Mouse (Mus musculus) limb, embryonic 15.5 days (tissue): ENCODE results near the gene Frmpd4. TPM values are rescaled to one million over a fixed set of nuclear protein-coding genes. Genes with fewer than 3 reads are reported as not detected.
A peak's percentile ranks its signal among the peaks of the same experiment; 100 is the strongest.

Experiments used
- ATAC-seq: fragments of 200-750 bp; cut with Nextera tagmentation; 2 replicates; pipeline ENCODE4 v1.8.0; 2017; ENCODE audit warnings: low read depth, moderate TSS enrichment; ENCODE audit not compliant: insufficient number of reproducible peaks, low FRiP score, low TSS enrichment
- H3K27ac ChIP-seq: fragments of 300-500 bp; sonication (generic); 2 replicates; pipeline ENCODE4 v1.5.1; 2015; ENCODE audit warnings: moderate library complexity, mild to moderate bottlenecking, inconsistent platforms
- H3K27me3 ChIP-seq: fragments of 300-500 bp; sonication (generic); 2 replicates; pipeline ENCODE4 v1.6.1; 2015; ENCODE audit warnings: inconsistent platforms
- H3K36me3 ChIP-seq: fragments of 300-500 bp; sonication (generic); 2 replicates; pipeline ENCODE4 v1.6.1; 2015; ENCODE audit warnings: inconsistent platforms
- H3K4me1 ChIP-seq: fragments of 300-500 bp; sonication (generic); 2 replicates; pipeline ENCODE4 v1.6.1; 2015; ENCODE audit warnings: inconsistent platforms
- H3K4me2 ChIP-seq: fragments of 300-500 bp; sonication (generic); 2 replicates; pipeline ENCODE4 v1.6.1; 2015; ENCODE audit warnings: mild to moderate bottlenecking, inconsistent platforms
- H3K4me3 ChIP-seq: fragments of 300-500 bp; sonication (generic); 2 replicates; pipeline ENCODE4 v1.5.1; 2015; ENCODE audit warnings: mild to moderate bottlenecking, inconsistent platforms
- H3K9ac ChIP-seq: fragments of 300-500 bp; sonication (generic); 2 replicates; pipeline ENCODE4 v1.6.1; 2015; ENCODE audit warnings: inconsistent platforms
- H3K9me3 ChIP-seq: fragments of 300-500 bp; sonication (generic); 2 replicates; pipeline ENCODE4 v1.6.1; 2016; ENCODE audit warnings: inconsistent platforms
- WGBS: fragments of 180-500 bp; shearing (Covaris S2); methylation state at CpG from one replicate; pipeline ENCODE4 v1.1.7; 2015; 5-methylcytosine and 5-hydroxymethylcytosine counted together
- polyA plus RNA-seq: library from polyadenylated mRNA; unstranded; fragments of >200 nt; fragmentation: Nextera tagmentation; extraction: Ambion mirVana; gene quantifications from 2 replicates; pipeline ENCODE4 v1.2.1, GENCODE M21; 2015

Frmpd4 gene
- polyA plus RNA-seq, 1 experiment from 2014 or later = 0.55 TPM

DNA sequence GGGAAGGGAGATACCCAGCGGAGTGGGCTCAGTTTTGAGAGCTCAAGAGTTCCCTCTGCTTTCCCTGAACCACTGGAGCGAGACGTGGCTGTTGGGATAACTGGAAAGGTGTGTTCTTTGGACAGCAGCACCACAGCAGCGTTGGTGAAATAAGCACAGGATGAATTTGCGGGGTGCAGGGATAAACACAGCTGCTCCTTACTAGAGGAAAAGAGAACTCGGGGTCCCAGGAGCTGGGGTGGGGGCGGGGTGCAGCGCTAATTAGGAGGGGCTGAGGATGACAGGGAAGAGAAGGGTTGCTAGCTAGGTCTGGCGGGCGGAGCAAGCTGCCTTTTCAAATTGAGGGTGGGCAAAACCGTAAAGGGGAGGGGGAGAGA lies 453.5 kb downstream of the Frmpd4 start:
- Histone ChIP-seq H3K4me1 (no peaks in the 10 kb centered on the region), H3K27ac (no peak overlapping the region), H3K27me3 (peaks cover 43% of the 10 kb centered on the region), H3K4me3 (peak overlapping the region; percentile 40), H3K9me3 (no peaks in the 10 kb centered on the region), H3K4me2 (peak overlapping the region; percentile 74), H3K9ac (no peak overlapping the region), H3K36me3 (no peaks in the 10 kb centered on the region)
- 14% methylated on average over 11 of the region's 11 CpGs for WGBS
- ATAC-seq = no peak

GRCm38 (mm10) chrX:168122806-168123588 lies 454.0 kb downstream of the Frmpd4 start:
- Histone ChIP-seq H3K9ac (no peak overlapping the region), H3K4me1 (no peaks in the 10 kb centered on the region), H3K4me3 (peak overlapping the region; percentile 40), H3K9me3 (no peaks in the 10 kb centered on the region), H3K36me3 (no peaks in the 10 kb centered on the region), H3K27ac (no peak overlapping the region), H3K27me3 (peaks cover 43% of the 10 kb centered on the region), H3K4me2 (peak overlapping the region; percentile 74)
- 13% methylated on average over 38 of the region's 42 CpGs for WGBS
- 0 out of 2 replicates have a peak, but pooled peaks have one; percentile 19 for ATAC-seq

DNA sequence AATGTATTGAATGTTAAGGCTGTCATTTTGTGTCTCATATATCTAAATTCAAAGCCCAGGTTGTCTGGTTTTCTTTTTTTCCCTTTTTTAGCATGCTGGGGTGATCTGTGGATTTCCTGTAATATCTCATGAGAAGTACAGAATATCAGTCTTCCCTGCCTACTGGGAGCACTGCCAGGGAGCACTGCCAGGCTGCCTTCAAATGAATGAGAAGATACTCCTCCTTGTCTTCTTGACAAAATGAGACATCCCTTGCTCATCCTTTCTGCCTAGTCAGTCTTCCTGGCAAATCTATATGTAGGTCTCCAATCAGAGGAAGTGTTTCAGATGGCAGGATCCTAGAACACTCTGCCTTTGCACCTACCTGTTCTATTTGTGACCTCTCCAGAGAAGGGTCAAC lies 535.4 kb downstream of the Frmpd4 start:
- no peaks in the 10 kb centered on the region for H3K36me3 ChIP-seq
- no peaks in the 10 kb centered on the region for H3K4me1 ChIP-seq
- no peak for ATAC-seq
- H3K27ac ChIP-seq = no peak overlapping the region
- H3K4me3 ChIP-seq = no peak overlapping the region
- H3K27me3 ChIP-seq = no peaks in the 10 kb centered on the region
- no peak overlapping the region for H3K9ac ChIP-seq
- H3K9me3 ChIP-seq = no peaks in the 10 kb centered on the region
- H3K4me2 ChIP-seq = no peak overlapping the region

DNA sequence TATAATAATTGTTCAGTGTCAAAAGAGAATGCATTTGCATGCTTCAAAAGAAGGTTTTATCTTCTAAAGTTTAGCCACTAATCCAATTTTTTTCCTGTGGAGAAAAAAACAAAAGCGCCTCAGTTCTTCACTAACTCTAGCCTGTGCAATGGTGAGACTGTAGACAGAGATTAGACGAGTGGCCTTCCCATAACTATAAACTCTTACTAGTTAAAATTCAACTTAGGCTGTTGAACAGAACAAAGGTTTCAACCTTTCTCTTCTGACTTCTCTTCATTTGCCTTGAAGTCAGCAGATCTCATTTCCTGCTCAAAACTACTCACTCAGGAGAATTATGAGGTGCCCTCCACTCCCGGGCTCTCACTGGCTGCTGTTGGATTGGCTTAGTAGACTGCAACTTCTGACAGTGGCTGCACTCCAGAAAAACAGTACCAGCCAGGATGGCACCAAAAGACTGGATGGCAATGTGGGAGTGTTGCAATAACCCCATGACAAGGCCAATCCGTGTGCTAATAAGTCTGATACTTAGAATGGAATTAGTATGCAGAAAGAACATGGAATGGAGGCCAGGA lies 556.4 kb downstream of the Frmpd4 start:
- WGBS = 72% methylated on average over 4 of the region's 4 CpGs
- Histone ChIP-seq H3K4me2 (no peak overlapping the region), H3K27me3 (peaks cover 7% of the 10 kb centered on the region; the same call in 1 of the 2 replicates), H3K9ac (no peak overlapping the region), H3K36me3 (no peaks in the 10 kb centered on the region), H3K4me1 (no peaks in the 10 kb centered on the region), H3K4me3 (no peak overlapping the region), H3K27ac (no peak overlapping the region), H3K9me3 (no peaks in the 10 kb centered on the region)
- ATAC-seq = no peak

GRCm38 (mm10) chrX:168017792-168018191 lies 559.2 kb downstream of the Frmpd4 start:
- no peaks in the 10 kb centered on the region for H3K9me3 ChIP-seq
- 74% methylated on average over 3 of the region's 3 CpGs for WGBS
- H3K27ac ChIP-seq = no peak overlapping the region
- no peak overlapping the region for H3K4me3 ChIP-seq
- peaks cover 7% of the 10 kb centered on the region; the same call in 1 of the 2 replicates for H3K27me3 ChIP-seq
- no peak overlapping the region for H3K4me2 ChIP-seq
- H3K4me1 ChIP-seq = no peaks in the 10 kb centered on the region
- no peaks in the 10 kb centered on the region for H3K36me3 ChIP-seq
- no peak for ATAC-seq
- no peak overlapping the region for H3K9ac ChIP-seq

- Histone ChIP-seq H3K27ac (no peak overlapping the region), H3K9ac (no peak overlapping the region), H3K4me2 (no peak overlapping the region), H3K36me3 (no peaks in the 10 kb centered on the region), H3K4me1 (no peaks in the 10 kb centered on the region), H3K9me3 (no peaks in the 10 kb centered on the region), H3K4me3 (no peak overlapping the region), H3K27me3 (peaks cover 8% of the 10 kb centered on the region; the same call in 1 of the 2 replicates)
- no peak for ATAC-seq
Measured at GRCm38 (mm10) chrX:167984835-167985234, 592.2 kb downstream of the Frmpd4 start.

DNA sequence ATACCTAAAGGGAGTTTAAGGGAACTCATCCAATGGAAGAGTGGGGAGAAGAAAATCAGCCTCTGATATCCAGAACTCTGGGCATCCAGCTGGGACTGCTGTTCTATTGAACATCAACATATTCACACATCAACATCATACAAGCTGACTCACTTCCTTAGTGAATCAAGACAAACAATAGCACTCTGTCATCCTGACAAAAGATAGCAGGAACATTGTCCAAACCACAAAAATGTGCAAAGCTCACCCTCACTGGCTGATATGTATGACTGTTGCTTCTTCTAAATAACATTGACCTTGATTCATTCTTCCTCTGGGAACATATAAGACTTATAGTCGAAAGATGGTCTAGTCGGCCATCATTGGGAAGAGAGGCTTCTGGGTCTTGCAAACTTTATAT lies 625.8 kb downstream of the Frmpd4 start:
- H3K4me3 ChIP-seq = no peak overlapping the region
- no peak overlapping the region for H3K4me2 ChIP-seq
- 0 out of 2 replicates have a peak, but pooled peaks cover 5% of the 10 kb centered on the region for H3K27me3 ChIP-seq
- H3K4me1 ChIP-seq = no peaks in the 10 kb centered on the region
- H3K27ac ChIP-seq = no peak overlapping the region
- WGBS = 73% methylated on average over 2 of the region's 2 CpGs
- no peaks in the 10 kb centered on the region for H3K36me3 ChIP-seq
- no peak for ATAC-seq
- no peaks in the 10 kb centered on the region for H3K9me3 ChIP-seq
- H3K9ac ChIP-seq = no peak overlapping the region

- no peak for ATAC-seq
Measured at GRCm38 (mm10) chrX:167909483-167909882, 667.5 kb downstream of the Frmpd4 start.

GRCm38 (mm10) chrX:167901046-167901445 lies 676.0 kb downstream of the Frmpd4 start:
- no peak for ATAC-seq
- Histone ChIP-seq H3K4me3 (no peak overlapping the region), H3K4me2 (no peak overlapping the region), H3K9ac (no peak overlapping the region), H3K36me3 (no peaks in the 10 kb centered on the region), H3K4me1 (no peaks in the 10 kb centered on the region), H3K27me3 (peaks cover 3% of the 10 kb centered on the region; the same call in 1 of the 2 replicates), H3K27ac (no peak overlapping the region), H3K9me3 (no peaks in the 10 kb centered on the region)
- WGBS = 79% methylated on average over 3 of the region's 3 CpGs

More at GRCm38 (mm10) chrX:167909483-167909882, 667.5 kb downstream of the Frmpd4 start:
- no peak overlapping the region for H3K27ac ChIP-seq
- H3K9ac ChIP-seq = no peak overlapping the region
- H3K4me2 ChIP-seq = no peak overlapping the region
- H3K9me3 ChIP-seq = no peaks in the 10 kb centered on the region
- no peaks in the 10 kb centered on the region for H3K36me3 ChIP-seq
- H3K4me1 ChIP-seq = no peaks in the 10 kb centered on the region
- H3K4me3 ChIP-seq = no peak overlapping the region
- peaks cover 8% of the 10 kb centered on the region for H3K27me3 ChIP-seq

DNA sequence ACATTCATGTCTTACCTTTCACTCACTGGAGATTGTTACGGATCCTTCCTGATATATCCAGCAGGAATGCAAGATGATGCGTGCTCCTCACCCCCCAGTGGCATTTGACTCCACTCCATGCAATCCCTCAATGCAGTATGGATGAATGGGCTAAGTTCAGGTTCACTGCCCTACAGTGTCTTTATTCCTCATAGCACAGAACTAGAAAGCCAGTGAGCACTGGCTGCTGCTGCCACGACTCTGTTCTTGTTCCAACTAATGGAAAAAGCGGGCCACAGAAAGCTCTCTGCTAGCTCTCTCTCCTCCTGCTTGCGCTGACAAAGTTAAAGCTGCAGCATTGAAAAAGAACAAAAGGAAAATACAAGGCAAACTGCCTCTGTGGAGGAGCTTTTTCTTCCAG lies 722.2 kb downstream of the Frmpd4 start:
- H3K36me3 ChIP-seq = no peaks in the 10 kb centered on the region
- H3K4me1 ChIP-seq = no peaks in the 10 kb centered on the region
- WGBS = 68% methylated on average over 5 of the region's 5 CpGs
- peaks cover 13% of the 10 kb centered on the region; the same call in 1 of the 2 replicates for H3K27me3 ChIP-seq
- ATAC-seq = no peak
- H3K4me3 ChIP-seq = no peak overlapping the region
- H3K9me3 ChIP-seq = no peaks in the 10 kb centered on the region
- no peak overlapping the region for H3K9ac ChIP-seq
- no peak overlapping the region for H3K4me2 ChIP-seq
- H3K27ac ChIP-seq = no peak overlapping the region

DNA sequence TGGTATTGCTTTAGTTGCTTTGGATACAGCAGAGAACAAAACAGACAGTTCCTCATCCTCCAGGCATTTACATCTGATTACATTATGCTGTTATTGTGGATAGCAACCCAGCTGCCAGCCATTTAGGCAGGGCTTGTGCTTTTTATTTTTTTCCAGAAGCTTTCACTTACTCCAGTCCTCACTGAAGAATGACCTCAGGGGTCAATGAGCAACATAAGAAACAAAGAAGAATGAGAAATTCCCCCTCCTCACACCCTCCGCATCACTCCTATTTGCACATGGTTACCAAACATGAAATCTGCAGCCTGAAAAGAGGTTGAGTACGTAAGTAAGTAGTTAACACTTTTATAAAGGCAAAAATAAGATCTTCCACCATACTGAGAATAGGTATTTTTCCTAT lies 744.5 kb downstream of the Frmpd4 start:
- Histone ChIP-seq H3K36me3 (no peaks in the 10 kb centered on the region), H3K27ac (no peak overlapping the region), H3K9ac (no peak overlapping the region), H3K4me1 (no peaks in the 10 kb centered on the region), H3K9me3 (no peaks in the 10 kb centered on the region), H3K4me2 (no peak overlapping the region), H3K27me3 (no peaks in the 10 kb centered on the region; the same call in 1 of the 2 replicates), H3K4me3 (no peak overlapping the region)
- 74% methylated on average over 2 of the region's 2 CpGs for WGBS
- no peak for ATAC-seq

- no peak for ATAC-seq
- H3K4me3 ChIP-seq = no peak overlapping the region
Measured at GRCm38 (mm10) chrX:167828456-167828855, 748.6 kb downstream of the Frmpd4 start.

More at GRCm38 (mm10) chrX:167828456-167828855, 748.6 kb downstream of the Frmpd4 start:
- no peaks in the 10 kb centered on the region for H3K36me3 ChIP-seq
- 0 out of 2 replicates have a peak, but pooled peaks cover 3% of the 10 kb centered on the region for H3K27me3 ChIP-seq
- no peaks in the 10 kb centered on the region for H3K4me1 ChIP-seq
- no peak overlapping the region for H3K4me2 ChIP-seq
- H3K9ac ChIP-seq = no peak overlapping the region
- no peak overlapping the region for H3K27ac ChIP-seq
- no peaks in the 10 kb centered on the region for H3K9me3 ChIP-seq
